Mouse (Mus musculus): Measurements from ENCODE around the gene Rab23.

DNA sequence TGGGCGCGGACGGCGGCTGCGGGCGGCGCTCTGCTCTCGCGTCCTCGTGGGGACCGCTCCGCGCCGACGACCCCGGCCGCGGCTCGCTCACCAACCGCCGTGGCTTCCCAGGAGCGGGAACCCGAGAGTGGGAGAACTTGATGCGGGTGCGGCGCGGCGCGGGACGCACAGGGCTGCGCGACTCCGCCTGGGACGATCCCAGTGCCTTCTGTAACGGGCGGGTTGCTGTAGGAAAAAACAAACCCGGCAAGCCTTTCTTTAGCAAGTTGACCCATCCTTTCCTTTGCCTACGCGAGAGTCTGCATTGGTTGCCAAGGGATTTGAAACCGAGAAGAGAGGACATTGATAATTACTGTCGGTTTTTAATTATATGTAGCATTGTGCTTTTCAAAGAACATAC is 544 bp downstream of the Rab23 start:
- TF ChIP-seq CTCF (IDR thresholded peaks at IDR 0.05; ENCODE audit: control insufficient read depth, insufficient read depth, low read length) = no peak
- no peak for TF ChIP-seq POLR2A (IDR thresholded peaks at IDR 0.05; ENCODE audit: borderline replicate concordance, control insufficient read depth, low read depth, low read length)
